Mouse (Mus musculus): ENCODE data around the gene Coro2b. TPM values are rescaled to one million over a fixed set of nuclear protein-coding genes. Genes with fewer than 3 reads are reported as not detected.

Gene Coro2b
- total RNA-seq, 2 experiments from 2014 or later, result 238 TPM

DNA sequence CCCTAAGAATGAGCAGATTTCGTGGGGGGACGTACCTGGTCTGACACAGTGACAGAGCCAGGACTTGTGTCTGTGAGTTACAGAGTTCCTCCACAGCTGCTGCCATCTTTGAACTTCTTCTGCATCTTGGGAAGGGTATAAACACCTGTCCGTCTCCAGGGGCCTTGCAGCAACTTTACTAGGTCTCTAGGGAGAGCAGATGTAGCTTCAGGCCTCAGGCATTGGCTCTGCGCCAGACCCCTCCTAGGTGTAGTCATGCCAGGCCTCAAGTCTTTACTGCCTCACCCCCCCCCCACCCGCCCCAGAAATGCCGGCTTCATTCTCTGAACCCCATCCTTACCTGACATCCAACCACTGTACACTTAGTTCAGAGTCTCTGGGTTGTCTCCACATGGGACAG is 1.1 kb upstream of the Coro2b start:
- DNase-seq, result no peak

DNA sequence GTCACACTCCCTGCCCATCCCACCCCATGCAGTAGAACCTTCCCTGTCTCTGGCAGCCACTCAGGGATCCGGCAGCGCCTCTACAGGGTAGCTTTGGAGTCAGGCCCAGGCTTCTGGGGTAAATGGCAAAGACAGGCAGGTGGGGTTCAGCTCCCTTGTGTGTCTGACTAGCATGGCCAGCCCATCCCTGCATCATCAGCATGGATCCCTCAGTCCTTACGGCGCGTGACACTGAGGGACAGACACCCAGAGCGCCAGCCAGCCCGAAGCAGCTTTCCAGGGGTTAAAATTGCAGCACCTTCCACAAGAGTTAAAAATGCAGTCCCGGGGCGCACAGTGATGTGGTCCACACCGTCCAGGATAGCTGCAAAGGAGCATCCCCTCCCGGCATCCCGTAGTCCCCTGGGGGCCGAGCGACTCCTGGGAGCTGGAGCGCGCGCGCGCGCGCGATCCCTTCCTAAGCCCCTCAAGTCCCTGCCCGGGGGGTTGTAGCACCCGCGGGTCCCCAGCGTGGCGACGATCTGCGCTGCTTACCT is 657 bp downstream of the Coro2b start:
- DNase-seq, result no peak

DNA sequence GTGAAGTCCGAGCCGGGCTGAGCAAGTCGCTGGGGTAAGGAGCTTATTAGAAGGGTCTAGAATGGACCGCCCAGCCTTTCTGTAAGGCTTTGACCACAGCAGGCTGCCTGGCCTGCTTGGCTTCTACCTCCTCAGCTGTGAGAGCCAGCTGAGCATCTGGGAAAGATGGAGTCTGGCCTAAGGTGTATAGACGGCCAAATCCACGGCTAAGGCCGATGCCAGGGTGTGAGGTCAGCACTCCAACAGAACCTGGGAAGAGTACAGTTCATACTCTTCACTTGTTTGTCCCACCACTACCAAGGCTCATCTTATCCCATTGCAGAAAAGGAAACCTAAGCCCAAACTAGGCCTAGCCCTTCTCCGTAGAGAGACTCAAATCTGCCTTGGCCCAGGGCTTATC is 1.3 kb downstream of the Coro2b start:
- DNase-seq, result no peak

DNA sequence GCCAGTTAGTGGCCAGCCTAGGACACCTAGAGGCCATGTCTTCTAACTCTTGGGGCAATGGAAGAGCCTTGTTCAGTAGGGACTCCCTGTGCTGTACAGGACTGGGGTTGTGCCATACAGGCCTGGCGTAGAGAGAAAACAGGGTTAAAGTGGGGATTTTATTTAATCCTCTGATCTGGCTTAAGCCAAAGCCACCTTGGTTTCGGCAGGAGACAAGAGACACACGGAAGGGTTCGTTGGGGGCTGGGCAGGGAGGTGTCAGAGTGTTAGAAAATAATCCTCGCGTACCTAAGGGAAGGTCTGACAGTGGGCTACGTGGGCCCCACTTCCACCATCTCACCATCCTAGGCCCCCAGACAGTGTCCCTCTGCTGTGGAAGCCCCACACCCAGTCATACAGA is 2.2 kb downstream of the Coro2b start:
- no peak for DNase-seq

DNA sequence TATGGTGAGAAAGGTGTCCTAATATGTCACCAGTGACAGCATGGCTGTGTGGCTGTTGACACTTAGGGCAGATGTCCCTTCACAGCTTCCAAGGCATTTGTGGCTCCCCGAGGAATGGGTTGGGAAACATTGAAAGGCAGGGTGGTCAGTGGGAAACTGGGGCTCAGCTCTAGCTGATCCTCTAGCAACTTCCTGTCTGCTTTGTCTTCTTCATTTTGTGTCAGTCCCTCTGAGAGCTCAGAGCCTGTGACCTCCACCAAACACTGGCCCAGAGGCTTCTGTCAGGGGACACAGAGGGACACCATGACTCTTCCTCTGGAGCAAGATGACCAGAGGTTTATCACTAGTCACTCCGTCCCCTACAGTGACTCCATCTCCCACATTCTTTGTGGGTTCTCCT is 2.7 kb downstream of the Coro2b start:
- DNase-seq, result no peak

DNA sequence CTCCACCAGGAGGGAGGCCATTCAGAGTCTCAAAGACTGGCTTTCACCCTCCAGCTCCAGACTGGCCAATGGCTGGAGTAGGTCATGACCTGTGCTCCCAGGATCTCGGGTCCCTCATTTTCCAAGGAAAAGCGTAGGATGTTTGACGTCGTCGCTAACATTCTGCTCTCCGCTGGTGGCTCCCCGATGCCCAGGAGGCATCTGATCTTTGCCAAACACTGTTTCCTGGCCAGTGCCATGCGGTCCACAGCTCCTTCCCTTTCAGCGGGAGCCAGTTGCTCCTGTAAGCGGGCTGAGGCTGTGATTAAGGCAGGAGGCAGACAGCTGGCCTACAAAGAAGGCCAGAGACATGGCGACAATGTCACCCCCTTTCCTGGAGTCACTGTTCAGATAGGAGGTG is 4.0 kb downstream of the Coro2b start:
- no peak for DNase-seq

DNA sequence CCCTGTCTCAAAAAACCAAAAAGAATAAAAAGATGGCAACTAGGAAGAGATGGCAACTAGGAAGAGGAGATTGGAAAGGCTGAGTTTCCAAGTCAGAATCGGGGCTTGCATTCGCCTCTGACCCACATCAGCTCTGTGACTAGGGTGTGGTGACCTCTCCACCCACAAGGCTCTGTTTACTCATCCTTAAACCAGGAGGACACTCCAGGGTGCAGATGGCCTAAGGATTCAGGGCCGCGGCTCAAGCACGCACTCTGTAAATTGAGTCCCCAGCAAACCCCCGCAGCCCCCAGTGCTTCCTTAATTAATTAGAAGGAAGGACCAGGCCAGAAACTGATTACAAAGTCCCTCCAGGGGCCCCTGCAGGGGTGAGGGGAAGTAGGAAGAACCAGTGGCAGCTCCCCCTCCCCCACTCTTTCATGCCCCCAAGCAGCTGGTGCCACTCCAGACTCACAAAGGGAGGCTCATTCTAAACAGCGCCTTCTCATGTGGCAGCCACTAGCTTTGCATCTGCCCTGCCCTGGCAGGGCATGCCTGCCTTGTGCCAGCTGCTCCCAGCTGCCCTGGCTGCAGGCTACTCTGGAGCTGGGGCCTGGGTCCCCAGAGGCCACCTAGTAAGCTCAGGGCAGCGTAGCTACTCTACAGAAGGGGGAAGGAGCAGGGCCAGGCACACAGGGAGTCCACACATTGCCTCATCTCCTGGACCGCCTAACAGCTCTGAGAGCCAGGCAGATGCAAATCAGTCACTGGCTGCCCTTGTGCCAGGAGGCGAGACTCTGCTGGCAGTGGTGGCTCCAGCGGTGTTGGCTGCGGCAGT is 5.2 kb downstream of the Coro2b start:
- DNase-seq, result peak in 1 of 2 experiments; percentile 80

DNA sequence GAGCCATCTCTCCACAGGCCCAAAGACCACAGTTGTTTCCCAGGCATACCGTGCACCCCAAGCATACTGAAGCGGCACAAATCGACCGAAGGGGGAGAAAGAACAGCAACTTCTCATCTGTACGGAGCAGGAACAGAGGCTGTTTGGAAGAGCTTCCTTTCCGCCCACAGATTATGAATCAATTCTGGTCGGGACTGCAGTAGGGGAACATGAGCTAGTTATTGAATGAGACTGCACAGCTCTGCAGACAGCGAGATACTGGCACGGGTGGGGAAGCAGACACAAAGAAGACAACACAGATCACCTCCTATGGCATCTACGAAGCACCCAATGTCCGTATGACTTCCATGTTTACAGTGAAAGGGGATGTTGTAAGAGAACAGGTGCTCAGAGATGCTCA is 8.3 kb downstream of the Coro2b start:
- no peak for DNase-seq

DNA sequence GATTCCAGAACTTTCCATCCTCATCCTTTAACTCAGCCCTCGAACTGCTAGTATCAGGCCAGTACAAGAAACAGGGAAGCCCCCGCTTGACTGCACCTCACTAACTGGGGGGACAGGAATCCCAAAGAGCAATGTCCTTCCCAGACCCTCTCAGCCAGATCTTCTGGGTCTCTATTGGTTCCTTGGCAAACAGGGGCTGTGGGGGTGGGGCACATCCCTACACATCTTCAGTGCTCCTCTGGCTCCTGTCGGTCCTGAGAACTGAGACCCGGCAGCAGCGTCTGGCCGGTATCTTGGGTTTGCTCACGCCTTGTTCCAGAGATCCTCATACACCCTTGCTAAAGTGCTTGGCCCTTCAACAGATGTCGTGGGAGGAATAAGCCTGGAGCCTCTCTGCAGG is 10.0 kb downstream of the Coro2b start:
- no peak for DNase-seq

DNA sequence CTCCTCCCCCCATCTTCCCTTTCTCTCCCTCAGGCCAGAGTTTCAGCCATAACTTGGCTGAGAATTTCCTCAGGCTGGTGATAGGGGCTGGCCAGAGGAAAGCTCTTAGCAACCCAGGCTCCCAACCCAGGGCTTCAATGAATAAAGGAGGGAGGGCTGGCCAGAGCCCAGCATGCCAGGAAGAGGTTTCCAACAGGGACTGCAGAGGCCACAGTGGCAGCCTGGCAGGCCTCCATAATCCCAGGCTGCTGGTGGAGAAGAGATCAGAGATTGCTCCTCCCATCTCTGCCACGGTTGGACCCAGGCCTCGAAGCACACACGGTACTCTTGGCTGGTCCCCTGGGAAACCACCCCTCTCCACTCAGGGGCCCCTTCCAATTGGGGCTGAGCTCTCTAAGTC is 10.4 kb downstream of the Coro2b start:
- peak; percentile 69 to 78 for DNase-seq

DNA sequence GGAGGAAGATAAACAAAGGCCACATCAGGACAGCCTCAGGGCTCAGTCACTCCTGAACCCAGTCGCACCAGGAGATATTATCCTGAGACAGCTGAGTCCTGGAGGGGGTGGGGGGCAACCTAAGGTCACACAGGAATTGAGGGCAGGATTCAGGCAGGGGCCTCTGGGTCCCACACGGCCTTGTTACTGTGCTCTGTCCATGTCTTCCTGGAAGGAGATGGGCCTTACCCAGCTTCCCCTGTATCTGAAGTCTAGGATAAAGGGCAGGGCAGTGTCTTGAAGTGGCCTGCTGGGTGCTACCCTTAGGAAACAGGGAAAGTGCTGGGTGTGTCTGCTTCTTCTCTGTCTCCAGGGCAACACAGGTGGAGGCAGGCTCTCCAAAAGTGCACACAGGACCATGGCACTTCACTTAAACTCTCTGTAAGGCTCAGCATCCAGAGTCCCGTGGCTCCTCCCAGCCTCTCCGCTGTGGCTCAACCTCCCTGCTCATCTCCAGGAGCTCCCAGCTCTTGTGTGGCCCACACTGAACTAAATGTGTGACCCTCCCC is 12.0 kb downstream of the Coro2b start:
- DNase-seq, result no peak

DNA sequence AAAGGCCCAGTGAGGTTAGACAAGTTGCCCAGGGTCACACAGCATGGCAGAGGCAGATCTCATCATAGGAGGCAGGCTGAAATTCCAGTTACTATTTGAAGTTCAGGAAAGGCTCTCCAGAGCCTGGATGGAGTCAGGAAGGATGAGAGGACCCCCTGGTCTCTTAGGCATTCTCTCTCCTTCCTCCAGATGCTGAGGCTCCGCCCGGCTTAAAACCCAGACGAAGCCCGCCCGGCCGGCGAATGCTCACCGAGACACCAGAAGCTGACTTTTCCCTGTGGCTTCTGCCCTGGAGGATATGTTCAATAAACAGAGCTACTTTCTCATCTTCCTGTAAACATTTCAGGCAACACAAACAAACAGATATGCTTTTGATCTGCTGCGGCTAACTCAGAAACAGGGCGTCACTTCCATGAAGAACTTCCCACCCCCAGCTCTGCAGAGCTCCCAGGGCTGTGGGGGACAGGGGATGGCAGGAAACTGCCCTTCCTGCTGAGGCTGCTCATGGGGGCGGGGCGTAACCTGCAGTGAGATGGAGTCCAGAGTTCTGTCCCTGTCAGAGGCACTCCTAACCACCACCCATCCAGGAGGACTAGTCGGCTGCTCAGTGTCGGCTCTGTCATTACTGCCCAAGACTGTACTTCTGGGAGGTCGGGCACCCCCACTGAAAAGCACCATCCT is 13.9 kb downstream of the Coro2b start:
- no peak for DNase-seq

DNA sequence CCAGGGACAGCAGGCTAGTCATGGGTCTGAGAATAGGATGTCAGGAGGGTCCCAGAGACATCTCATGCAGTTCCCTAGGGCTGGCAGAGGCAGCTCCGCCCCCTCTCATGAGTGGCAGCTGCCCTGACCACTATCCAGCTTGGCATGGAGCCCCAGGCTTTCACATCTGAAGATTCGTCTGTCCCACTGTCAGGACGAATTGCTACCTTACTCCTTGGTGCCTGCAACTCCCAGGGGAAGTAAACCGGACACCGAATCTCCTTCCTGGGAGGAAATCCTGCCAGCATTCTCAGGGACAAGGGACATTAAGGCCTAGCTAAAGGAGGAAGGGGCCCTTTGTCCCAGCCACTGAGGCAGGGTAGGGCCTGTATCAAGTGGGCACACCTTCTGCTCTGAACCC is 14.6 kb downstream of the Coro2b start:
- no peak for DNase-seq

DNA sequence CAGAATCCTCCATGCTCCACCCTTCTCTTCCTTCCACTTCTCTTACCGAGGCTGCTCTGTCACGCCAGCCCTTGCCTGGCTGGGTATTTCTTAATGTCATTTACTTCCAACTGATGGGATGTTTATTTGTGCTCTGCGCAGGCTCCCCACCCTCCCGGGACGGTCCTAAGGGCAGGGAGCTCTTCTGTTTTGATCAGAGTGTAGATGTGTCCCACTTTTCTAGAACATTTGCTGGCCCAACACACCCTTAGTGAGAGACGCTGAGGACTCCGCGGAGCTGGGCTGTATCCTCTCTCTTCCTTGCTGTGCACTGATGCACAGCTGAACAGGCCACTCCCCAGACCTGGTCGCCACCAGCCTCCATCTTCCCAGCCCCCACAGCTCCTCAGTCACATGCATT is 15.3 kb downstream of the Coro2b start:
- no peak for DNase-seq

DNA sequence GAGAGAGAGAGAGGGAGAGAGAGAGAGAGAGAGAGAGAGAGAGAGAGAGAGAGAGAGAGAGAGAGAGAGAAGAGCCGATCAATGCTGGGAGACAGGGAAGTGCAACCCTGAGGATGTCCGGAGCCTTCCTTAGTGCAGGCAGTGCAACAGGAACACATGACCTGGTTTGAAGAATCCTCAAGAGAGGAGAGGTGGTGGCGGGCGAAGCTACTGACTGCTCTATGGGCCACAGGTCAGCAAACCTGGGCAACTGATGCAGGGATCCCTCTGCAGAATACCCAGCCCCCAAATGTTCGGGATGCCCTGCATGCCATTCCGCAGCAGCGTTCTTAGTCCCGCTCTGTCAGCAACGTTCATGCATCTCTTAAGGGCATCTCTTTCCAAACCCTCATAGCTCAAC is 15.9 kb downstream of the Coro2b start:
- DNase-seq, result no peak

DNA sequence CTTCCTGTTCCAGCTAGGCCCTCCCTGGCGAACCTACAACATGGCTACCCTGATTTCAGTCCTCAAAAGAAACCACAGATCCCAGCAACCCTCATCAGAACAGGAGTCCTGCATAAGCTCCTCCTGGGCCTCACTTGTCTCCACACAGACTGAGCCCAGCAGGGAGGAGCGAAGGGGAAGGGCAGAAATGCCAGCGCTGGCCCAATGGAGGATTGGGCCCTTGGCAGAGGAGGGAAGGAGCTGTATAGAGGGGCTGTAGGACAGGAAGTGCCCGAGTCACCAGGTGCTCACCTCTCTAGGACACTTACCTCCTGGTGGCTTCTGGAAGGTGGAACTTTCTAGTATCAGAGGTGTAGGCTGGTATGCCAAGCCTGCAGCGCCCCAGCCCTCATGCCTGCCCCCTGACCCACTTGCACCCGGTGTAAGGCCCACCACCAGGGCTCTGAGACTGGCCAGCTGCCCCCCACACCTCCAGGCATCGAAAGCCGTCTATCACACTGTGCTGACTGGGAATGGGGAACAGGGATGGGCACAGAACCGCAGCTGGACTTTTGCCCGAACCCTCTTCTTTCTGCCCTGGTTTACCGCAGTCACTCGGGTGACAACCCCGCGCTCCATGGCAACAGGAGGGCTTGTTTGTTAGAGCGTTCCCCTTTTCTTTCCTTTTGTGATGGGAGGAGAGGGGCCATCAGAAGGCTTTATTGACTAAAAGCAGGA is 16.9 kb downstream of the Coro2b start:
- peak in 1 of 2 experiments; percentile 61 for DNase-seq

DNA sequence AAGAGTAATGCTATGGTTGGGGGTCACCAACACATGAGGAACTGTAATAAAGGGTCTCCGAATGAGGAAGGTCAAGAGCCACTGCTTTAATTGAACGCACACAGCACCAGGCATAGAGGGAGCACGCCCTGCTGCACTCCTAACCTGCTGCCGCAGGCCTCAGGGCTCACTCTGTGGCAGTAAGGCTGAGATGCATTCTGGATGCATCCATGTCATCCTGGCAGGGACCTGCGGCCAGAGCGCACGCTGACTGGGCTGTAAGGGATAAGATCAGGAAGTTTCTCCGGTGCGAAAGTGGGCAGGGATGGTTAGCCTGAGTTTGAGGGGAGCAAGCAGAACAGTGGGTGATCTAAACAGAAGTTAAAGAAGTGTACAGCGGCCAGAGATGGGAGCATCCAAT is 17.5 kb downstream of the Coro2b start:
- no peak for DNase-seq

DNA sequence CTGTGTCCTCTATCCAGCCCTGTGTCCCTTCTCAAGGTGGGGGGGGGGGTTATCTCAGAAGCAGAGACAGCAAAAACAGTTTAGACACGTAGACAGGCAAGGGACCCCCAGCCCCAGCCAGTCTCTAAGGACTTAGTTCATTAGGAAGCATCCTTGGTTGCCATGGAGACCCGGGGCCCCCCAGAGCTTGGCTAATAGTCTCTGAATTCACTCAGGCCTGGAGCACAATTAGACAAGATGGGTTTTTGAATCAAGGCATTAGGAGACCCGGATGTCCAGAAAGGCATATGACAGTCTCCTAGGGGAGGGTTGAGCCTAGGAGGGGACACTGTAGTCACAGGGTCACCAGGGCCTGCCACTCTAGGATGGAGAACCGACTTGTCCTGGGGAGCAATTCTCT is 18.3 kb downstream of the Coro2b start:
- DNase-seq, result no peak

DNA sequence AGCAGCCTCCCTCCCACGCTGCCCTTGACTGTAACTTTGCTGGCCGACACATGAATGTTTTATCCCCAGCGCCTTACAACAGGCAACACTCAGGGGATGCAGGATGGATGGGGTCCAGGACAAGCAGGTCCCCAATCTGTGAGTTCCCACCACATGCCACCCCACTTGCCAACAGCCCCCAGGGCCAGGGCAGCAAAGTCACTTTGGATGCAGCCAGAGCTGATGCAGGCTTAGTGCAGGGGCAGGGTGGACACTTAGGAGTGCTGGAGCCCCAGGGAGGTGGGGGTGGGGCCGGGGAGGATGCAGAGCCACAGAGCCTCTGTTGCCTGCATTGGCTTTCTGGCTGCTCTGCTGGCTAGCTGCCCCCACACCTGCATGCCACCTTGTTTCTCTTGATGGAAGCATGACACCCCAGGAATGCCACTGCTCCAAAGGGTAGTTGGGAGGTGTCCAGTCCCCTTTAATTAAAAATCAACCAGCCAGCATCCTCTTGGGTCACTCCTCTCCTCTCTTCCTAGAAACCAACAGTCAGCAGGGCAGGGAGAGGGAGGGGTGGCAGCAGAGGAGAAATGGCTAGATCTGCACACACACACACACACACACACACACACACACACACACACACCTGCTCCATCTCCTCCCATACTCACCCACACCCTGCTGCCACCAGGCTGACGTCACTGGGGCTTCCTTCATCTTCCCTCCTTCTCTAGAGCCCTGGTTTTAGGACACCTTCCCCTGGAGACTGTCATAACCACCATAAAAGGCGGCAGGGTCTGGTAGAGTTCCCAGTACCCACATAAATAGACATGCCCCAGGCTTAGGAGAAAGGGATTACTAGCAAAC is 19.5 kb downstream of the Coro2b start:
- no peak for DNase-seq

DNA sequence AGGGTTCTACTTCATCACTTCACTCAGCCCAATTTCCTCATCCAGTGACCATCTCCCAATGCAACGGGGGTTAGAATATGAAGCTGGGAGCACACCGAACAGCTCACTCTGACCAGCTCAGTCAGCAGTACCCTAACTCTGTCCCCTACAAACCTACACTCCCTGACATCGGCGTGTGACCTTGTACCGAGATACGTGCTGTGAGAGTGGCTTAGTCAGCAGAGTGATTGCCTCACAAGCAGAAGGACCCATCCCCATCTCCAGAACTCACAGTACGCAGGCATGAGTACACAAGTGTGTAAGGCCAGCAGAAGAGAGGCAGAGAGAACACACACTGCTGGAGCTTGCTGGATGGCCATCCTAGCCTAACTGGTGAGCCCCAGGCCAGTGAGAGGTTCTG is 21.7 kb downstream of the Coro2b start:
- DNase-seq, result no peak

DNA sequence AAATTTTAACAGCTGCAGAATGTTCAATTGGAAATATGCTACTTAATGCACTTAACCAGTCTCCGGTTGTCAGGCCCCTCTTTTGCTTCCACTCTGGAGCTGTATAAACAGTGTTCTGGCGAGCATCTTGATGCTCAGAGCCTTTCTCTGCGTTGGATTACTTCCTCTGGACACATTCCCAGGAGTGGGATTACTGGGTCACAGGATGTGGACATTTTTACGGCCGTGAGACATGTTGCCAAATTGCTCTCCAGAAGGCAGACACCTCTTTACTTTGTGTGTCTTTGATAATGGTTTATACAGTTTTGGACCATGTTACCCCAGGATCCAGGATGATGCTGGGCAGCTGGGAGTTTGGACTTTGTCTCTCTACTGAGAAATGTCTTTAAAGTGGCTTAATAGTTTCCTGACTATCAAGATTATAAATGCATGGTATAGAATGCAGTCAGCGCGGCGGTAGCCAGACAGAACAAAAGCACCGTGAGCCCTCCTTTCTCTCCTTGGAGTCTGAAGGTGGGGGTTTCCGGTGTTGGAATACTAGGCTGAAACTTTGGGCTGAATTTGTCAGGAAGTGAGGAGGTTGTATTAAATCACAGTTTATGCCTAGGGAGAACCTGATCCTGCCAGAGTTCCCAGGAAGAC is 23.2 kb downstream of the Coro2b start:
- no peak for DNase-seq

DNA sequence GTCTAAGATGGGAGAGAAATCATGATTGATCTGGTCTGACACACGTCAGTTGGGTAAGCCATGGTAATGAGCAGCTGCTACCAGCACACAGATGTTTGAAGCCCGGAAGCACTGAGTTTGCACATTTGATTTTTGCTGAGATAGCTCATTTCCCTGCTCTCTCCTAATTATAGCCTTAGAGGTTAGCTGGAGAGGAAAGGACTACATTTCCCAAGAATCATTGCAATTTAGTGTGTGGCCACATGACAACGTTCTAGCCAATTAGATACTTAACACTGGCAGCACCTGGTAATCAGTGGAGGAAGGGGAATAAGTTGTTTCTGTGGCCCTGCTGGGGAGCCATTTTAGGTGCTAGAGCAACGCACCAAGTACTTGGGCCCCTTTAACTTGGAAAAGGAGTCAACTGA is 26.3 kb downstream of the Coro2b start:
- no peak for DNase-seq

Measured in layer of hippocampus, postnatal 36 days (tissue).